Mouse (Mus musculus) kidney, embryonic 15.5 days (tissue): ENCODE results near the gene Pald1. TPM values are rescaled to one million over a fixed set of nuclear protein-coding genes. Genes with fewer than 3 reads are reported as not detected.
A peak's percentile ranks its signal among the peaks of the same experiment; 100 is the strongest.

Source experiments
- ATAC-seq: fragments of 200-750 bp; cut with Nextera tagmentation; replicated peaks from 2 replicates; pipeline ENCODE4 v1.8.0; 2017; ENCODE audit warnings: moderate TSS enrichment; ENCODE audit not compliant: low FRiP score
- H3K27ac ChIP-seq: fragments of 300-500 bp; sonication (generic); 2 replicates; pipeline ENCODE4 v1.5.1; 2015; ENCODE audit warnings: mild to moderate bottlenecking, inconsistent platforms
- H3K27me3 ChIP-seq: fragments of 300-500 bp; sonication (generic); 2 replicates; pipeline ENCODE4 v1.6.1; 2015; ENCODE audit warnings: inconsistent platforms
- H3K36me3 ChIP-seq: fragments of 300-500 bp; sonication (generic); 2 replicates; pipeline ENCODE4 v1.6.1; 2015; ENCODE audit warnings: inconsistent platforms
- H3K4me1 ChIP-seq: fragments of 300-500 bp; sonication (generic); 2 replicates; pipeline ENCODE4 v1.6.1; 2015; ENCODE audit warnings: inconsistent platforms
- H3K4me2 ChIP-seq: fragments of 300-500 bp; sonication (generic); 2 replicates; pipeline ENCODE4 v1.6.1; 2015; ENCODE audit warnings: moderate library complexity, mild to moderate bottlenecking, inconsistent platforms
- H3K4me3 ChIP-seq: fragments of 300-500 bp; sonication (generic); replicated peaks from 2 replicates; pipeline ENCODE4 v1.5.1; 2015; ENCODE audit warnings: mild to moderate bottlenecking, inconsistent platforms
- H3K9ac ChIP-seq: fragments of 300-500 bp; sonication (generic); 2 replicates; pipeline ENCODE4 v1.6.1; 2015; ENCODE audit warnings: mild to moderate bottlenecking, inconsistent platforms
- H3K9me3 ChIP-seq: fragments of 300-500 bp; sonication (generic); replicated peaks from 2 replicates; pipeline ENCODE4 v1.6.1; 2016; ENCODE audit warnings: inconsistent platforms
- WGBS: fragments of 180-500 bp; shearing (Covaris S2); methylation state at CpG from one replicate; pipeline ENCODE4 v1.1.7; 2015; ENCODE audit warnings: mixed read lengths; 5-methylcytosine and 5-hydroxymethylcytosine counted together
- polyA plus RNA-seq: library from polyadenylated mRNA; unstranded; fragments of >200 nt; fragmentation: Nextera tagmentation; extraction: Ambion mirVana; gene quantifications from 2 replicates; pipeline ENCODE4 v1.2.1, GENCODE M21; 2015

Pald1 gene
- polyA plus RNA-seq, 1 experiment from 2014 or later = 37.3 TPM

DNA sequence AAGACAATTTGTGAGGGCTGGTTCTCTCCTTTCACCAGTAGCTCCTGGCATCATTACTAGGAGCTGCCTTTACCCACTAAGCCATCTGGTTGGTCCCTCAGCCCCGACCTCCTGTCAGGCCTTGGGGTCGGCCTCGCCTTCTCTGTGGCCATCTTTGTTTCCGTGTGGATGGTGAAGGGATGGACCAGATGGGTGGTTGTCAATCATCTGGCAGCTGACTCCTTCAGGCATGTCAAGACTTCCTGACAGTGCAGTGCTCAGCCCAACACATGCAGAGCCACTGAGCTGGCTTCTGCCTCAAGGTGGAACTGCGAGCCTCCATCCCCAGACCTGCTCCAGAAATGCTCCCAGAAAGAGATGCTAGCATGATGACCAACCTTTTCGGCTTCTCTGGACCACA lies 18.9 kb downstream of the Pald1 start:
- no peak overlapping the region for H3K4me2 ChIP-seq
- peaks cover 6% of the 10 kb centered on the region; the same call in 1 of the 2 replicates for H3K36me3 ChIP-seq
- H3K4me1 ChIP-seq = peaks cover 35% of the 10 kb centered on the region
- no peak overlapping the region for H3K27ac ChIP-seq
- no peaks in the 10 kb centered on the region for H3K9me3 ChIP-seq
- WGBS = 88% methylated on average over 6 of the region's 6 CpGs
- no peak overlapping the region for H3K4me3 ChIP-seq
- no peak for ATAC-seq
- no peak overlapping the region for H3K9ac ChIP-seq
- no peaks in the 10 kb centered on the region for H3K27me3 ChIP-seq

DNA sequence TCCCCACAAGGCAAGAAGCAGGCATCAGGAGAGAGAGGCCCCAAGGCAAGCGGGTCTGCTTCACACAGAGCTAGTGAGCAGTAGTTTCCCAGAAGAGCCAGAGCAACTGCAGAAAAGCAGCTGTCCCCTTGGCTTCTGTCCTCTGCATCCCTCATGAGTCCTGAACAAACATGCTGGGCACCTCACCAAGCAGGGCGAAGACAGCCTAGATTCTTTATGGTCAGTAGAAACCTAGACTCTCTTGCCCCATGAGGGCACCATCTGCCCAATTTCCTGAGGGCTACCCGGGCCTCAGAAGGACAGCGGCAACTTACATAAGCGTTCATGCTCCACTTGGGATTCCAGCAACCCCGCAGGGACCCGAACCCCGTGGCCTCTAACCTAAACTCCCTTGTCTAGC lies 20.3 kb downstream of the Pald1 start:
- no peak for ATAC-seq
- H3K36me3 ChIP-seq = peaks cover 6% of the 10 kb centered on the region; the same call in 1 of the 2 replicates
- no peak overlapping the region for H3K4me3 ChIP-seq
- H3K27me3 ChIP-seq = no peaks in the 10 kb centered on the region
- H3K4me2 ChIP-seq = no peak overlapping the region
- peaks cover 23% of the 10 kb centered on the region for H3K4me1 ChIP-seq
- WGBS = 69% methylated on average over 8 of the region's 8 CpGs
- H3K27ac ChIP-seq = no peak overlapping the region
- no peak overlapping the region for H3K9ac ChIP-seq
- H3K9me3 ChIP-seq = no peaks in the 10 kb centered on the region

DNA sequence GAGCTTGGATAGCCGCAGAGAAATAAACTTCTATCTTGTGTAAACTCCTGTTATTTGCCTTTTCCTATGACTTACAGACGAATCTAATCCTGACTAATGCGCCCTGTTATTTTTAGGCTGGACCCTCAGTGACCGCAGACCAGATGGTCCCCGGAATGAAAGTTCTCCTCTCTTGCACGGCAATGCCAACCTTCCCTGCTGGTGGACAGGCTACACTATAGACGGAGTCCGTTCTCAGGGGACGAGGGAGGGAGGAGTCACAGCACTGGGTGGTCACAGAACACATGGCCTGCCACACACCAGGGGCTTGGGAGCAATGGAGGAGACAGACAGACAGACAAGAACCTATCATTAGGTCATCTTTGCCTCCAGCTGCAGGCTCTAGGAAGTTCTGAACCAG lies 20.8 kb downstream of the Pald1 start:
- Histone ChIP-seq H3K27ac (no peak overlapping the region), H3K4me1 (peaks cover 25% of the 10 kb centered on the region), H3K9ac (no peak overlapping the region), H3K27me3 (no peaks in the 10 kb centered on the region), H3K36me3 (peaks cover 6% of the 10 kb centered on the region; the same call in 1 of the 2 replicates), H3K4me2 (no peak overlapping the region), H3K9me3 (no peaks in the 10 kb centered on the region), H3K4me3 (no peak overlapping the region)
- WGBS = 80% methylated on average over 9 of the region's 9 CpGs
- ATAC-seq = no peak

DNA sequence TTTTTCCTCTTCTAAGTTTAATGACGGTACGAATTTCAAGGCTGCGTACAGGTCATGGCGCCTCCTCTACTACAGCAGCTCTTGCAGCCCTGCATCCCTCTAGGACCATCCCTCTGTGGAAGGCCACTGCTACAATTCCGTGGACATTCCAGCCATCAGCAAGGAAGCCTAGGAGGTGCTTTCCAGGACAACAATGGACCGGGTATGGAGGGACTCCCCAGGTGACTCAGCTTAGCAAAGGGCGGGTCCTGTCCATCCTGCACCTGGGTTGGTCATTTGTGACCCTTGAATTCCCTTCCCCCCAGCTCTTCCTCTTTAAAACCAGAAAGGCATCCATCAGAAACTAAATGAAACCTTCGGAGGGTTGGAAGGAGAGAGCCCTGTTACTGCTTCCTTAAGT lies 22.7 kb downstream of the Pald1 start:
- Histone ChIP-seq H3K27me3 (no peaks in the 10 kb centered on the region), H3K27ac (no peak overlapping the region), H3K4me1 (peaks cover 25% of the 10 kb centered on the region), H3K9me3 (no peaks in the 10 kb centered on the region), H3K4me2 (no peak overlapping the region), H3K4me3 (no peak overlapping the region), H3K36me3 (peaks cover 10% of the 10 kb centered on the region; the same call in 1 of the 2 replicates), H3K9ac (no peak overlapping the region)
- WGBS = 94% methylated on average over 8 of the region's 8 CpGs
- ATAC-seq = no peak

DNA sequence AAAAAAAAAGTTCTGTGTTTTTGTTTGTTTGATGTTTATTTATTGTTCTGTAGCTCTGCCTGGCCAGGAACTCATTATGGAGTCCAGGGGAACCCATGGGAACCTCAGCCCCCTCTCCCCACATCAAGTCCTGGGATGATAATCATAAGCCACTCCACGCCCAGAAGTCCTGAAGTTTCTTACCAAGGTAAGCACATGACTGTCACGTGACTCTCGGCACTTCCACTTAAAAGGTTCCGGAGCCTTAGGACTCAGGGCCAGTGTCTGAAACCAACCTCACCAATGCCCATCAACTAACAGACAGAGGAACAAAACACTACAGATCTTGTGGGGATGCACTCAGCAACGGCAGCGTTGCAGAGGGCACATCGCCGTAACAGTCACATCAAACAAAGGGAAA lies 23.9 kb downstream of the Pald1 start:
- Histone ChIP-seq H3K27ac (no peak overlapping the region), H3K9ac (no peak overlapping the region), H3K27me3 (no peaks in the 10 kb centered on the region), H3K36me3 (peaks cover 9% of the 10 kb centered on the region; the same call in 1 of the 2 replicates), H3K4me3 (no peak overlapping the region), H3K9me3 (no peaks in the 10 kb centered on the region), H3K4me1 (peaks cover 25% of the 10 kb centered on the region), H3K4me2 (no peak overlapping the region)
- no peak for ATAC-seq
- 78% methylated on average over 8 of the region's 8 CpGs for WGBS

DNA sequence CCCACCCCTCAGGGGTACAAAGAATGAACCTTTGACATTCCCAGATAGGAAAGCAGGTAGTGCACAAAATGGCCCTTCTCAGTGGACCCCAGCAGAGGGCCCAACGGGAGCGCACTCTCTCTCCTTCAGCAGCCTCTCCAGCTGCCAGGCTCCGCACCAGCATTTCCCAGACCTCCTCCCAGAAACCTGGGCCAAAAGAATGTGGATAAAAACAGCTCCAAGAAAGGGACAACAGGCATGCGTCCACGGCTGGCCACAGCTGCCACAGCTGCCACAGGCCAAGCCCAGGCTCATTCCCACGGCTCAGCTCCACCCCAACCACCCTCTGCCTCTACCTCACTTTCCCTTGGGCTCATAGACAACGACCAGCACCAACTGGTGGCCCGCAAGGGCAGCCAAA lies 25.7 kb downstream of the Pald1 start:
- no peaks in the 10 kb centered on the region for H3K9me3 ChIP-seq
- ATAC-seq = no peak
- H3K36me3 ChIP-seq = peaks cover 24% of the 10 kb centered on the region
- no peak overlapping the region for H3K4me3 ChIP-seq
- 0 out of 2 replicates have a peak overlapping the region, but pooled peaks have one; percentile 0 for H3K27ac ChIP-seq
- H3K4me1 ChIP-seq = peaks cover 18% of the 10 kb centered on the region
- no peaks in the 10 kb centered on the region for H3K27me3 ChIP-seq
- WGBS = 51% methylated on average over 8 of the region's 8 CpGs
- H3K9ac ChIP-seq = no peak overlapping the region
- H3K4me2 ChIP-seq = no peak overlapping the region

DNA sequence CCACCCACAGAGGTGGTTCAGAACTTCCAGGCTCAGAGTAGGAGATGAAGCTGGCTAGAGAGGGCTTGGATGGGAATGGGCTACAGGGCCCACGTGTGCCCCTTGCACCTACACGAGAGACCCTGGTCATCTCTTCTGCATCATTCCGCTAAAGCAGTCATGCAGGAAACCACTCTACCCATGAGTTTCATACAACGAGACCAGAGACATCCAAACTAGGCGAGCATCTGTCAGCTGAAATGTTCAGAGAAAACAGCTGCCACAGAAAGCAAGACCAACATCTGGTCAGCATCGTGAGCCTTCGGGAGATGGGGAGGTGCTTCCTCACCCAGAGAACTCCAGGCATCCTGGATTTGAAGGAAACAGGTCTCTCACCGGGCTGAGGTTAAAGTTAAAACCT lies 26.8 kb downstream of the Pald1 start:
- Histone ChIP-seq H3K27me3 (no peaks in the 10 kb centered on the region), H3K4me1 (peaks cover 16% of the 10 kb centered on the region), H3K9me3 (no peaks in the 10 kb centered on the region), H3K27ac (no peak overlapping the region), H3K4me2 (no peak overlapping the region), H3K9ac (no peak overlapping the region), H3K36me3 (peaks cover 35% of the 10 kb centered on the region), H3K4me3 (no peak overlapping the region)
- no peak for ATAC-seq
- WGBS = 86% methylated on average over 8 of the region's 8 CpGs

DNA sequence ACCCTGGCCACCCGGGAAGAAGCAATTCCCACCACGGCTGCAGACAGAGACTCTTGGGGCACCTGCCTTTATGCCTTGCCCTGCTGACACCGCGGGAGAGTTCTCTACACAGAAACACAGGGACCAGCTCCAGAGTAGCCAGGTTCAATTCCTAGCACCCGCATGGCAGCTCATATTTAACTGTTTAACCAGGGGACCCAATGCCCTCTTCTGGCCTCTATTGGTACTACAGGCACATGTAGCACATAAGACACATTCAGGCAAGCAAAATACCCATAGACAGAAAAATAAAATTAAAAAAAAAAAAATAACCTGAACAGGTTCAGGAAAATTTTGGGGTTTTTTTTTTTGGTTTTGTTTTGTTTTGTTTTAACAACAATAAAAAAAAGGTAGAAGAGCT lies 27.2 kb downstream of the Pald1 start:
- Histone ChIP-seq H3K36me3 (peaks cover 40% of the 10 kb centered on the region), H3K4me3 (no peak overlapping the region), H3K4me1 (peaks cover 16% of the 10 kb centered on the region), H3K27me3 (no peaks in the 10 kb centered on the region), H3K9ac (no peak overlapping the region), H3K9me3 (no peaks in the 10 kb centered on the region), H3K27ac (no peak overlapping the region), H3K4me2 (no peak overlapping the region)
- ATAC-seq = no peak
- WGBS = 93% methylated on average over 5 of the region's 5 CpGs

DNA sequence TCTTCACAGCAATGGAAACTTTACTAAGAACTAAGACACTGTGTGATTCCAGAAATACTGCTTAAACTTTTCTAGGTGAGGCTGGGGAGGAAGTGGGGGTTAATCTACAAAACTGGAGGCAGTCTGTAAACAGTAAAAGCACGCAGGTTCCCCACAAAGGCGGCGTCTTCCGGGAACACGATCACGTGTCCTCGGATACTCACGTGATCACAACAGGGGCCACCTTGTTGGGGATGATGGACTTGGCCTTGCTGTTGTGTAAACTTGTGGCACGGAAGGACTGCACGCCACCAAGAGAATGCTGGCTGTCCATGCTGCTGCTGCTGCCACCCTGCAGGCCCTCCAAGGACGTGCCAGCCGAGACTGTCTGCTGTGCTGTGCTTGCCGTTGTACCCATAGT lies 27.7 kb downstream of the Pald1 start:
- WGBS = 96% methylated on average over 13 of the region's 13 CpGs
- no peak for ATAC-seq

DNA sequence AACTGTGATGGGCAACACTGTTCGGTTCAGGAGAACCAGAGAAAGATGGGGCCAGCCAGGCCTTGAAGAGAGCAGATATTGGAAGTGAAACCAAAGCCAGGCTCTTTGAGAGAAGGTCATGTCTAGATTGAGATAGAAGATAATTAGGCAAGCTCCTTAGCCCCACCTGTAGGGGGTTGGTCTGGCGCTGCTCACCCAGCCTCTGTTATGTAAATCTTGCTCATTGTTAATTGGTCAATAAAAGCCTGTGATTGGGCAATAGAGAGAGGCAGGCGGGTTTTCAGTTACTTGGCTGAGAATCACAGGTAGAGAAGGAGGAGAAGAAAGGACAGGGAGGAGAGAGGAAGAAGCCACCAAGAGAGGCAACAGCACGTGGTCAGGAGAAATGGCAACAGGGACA lies 32.1 kb downstream of the Pald1 start:
- H3K9ac ChIP-seq = no peak overlapping the region
- 0 out of 2 replicates have a peak, but pooled peaks cover 3% of the 10 kb centered on the region for H3K9me3 ChIP-seq
- H3K4me3 ChIP-seq = no peak overlapping the region
- no peak overlapping the region for H3K27ac ChIP-seq
- H3K36me3 ChIP-seq = peaks cover 77% of the 10 kb centered on the region
- peaks cover 13% of the 10 kb centered on the region for H3K4me1 ChIP-seq
- no peak for ATAC-seq
- no peak overlapping the region for H3K4me2 ChIP-seq
- no peaks in the 10 kb centered on the region for H3K27me3 ChIP-seq
- WGBS = 64% methylated on average over 4 of the region's 4 CpGs

More for the DNA sequence above, 27.7 kb downstream of the Pald1 start:
- Histone ChIP-seq H3K36me3 (peaks cover 44% of the 10 kb centered on the region), H3K9me3 (no peaks in the 10 kb centered on the region), H3K4me1 (peaks cover 16% of the 10 kb centered on the region), H3K9ac (no peak overlapping the region), H3K4me2 (no peak overlapping the region), H3K4me3 (no peak overlapping the region), H3K27me3 (no peaks in the 10 kb centered on the region), H3K27ac (no peak overlapping the region)

DNA sequence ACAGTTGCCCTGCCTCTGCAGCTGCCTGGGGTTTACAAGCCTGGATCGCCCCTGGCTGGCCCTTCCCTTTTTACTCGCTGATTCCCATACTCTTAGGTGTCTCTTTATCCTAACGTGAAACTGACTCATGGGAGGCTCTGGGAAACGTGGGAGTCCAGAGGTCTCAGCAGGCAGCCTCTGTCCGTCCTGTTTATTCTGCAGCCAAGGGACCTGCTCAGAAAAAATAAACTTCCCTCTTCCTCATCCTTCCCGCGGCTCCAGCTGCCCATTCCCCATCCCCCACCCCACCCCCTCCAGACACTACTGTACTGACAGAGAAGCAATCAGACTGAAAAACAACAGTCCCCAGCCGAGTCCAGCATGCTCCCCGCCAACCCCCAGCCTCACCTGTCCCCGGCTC lies 37.0 kb downstream of the Pald1 start:
- ATAC-seq = no peak

DNA sequence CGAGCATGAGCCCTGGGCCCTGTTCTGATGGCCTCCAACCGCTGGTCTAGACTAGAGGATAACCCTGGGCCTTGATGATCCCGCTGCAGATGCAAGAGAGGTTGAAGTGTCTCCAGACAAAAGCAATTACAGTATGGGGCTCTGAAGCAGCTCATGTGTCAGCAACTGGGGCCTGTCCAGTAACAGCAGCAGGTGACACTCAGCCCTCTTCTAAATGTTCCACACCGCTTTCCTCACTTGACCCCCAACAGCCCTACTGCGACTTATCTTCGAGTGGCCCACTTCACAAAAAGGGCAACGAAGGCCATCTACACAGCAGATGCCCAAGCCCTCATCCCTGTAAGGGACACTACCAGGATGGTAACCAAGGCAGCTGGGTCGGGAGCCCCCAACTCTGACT lies 38.2 kb downstream of the Pald1 start:
- 0 out of 2 replicates have a peak, but pooled peaks cover 3% of the 10 kb centered on the region for H3K9me3 ChIP-seq
- H3K27ac ChIP-seq = no peak overlapping the region
- ATAC-seq = no peak
- no peaks in the 10 kb centered on the region for H3K27me3 ChIP-seq
- H3K4me1 ChIP-seq = peaks cover 18% of the 10 kb centered on the region
- no peak overlapping the region for H3K9ac ChIP-seq
- WGBS = 84% methylated on average over 8 of the region's 8 CpGs
- peaks cover 50% of the 10 kb centered on the region for H3K36me3 ChIP-seq
- H3K4me3 ChIP-seq = no peak overlapping the region
- no peak overlapping the region for H3K4me2 ChIP-seq

More for the DNA sequence above, 37.0 kb downstream of the Pald1 start:
- WGBS = 11% methylated on average over 10 of the region's 10 CpGs
- Histone ChIP-seq H3K27ac (peak overlapping the region; percentile 47; the same call in 1 of the 2 replicates), H3K4me1 (peaks cover 18% of the 10 kb centered on the region), H3K4me2 (no peak overlapping the region), H3K36me3 (peaks cover 52% of the 10 kb centered on the region), H3K27me3 (no peaks in the 10 kb centered on the region), H3K4me3 (no peak overlapping the region), H3K9ac (no peak overlapping the region), H3K9me3 (0 out of 2 replicates have a peak, but pooled peaks cover 3% of the 10 kb centered on the region)

DNA sequence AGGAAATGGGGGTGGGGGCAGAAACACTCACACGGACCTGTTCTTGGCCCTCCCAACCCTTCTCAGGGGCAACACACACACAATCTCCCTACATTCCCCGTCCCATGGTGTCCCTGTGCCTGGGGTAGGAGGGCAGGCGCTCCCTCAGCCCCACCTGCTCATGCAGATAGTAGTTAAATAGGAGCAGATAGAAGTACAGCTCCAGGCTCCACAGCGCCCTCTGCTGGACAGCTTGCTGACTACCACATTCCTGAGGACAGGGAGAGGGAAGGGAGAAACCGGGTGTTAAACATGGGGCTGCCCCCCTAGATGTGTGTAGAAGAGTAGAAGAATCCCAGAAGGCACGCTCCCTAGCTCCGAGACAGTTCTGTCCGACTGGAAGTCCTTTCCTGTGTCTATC lies 39.4 kb downstream of the Pald1 start:
- Histone ChIP-seq H3K27ac (no peak overlapping the region), H3K4me1 (peaks cover 18% of the 10 kb centered on the region), H3K36me3 (peaks cover 50% of the 10 kb centered on the region), H3K9me3 (no peaks in the 10 kb centered on the region), H3K4me3 (no peak overlapping the region), H3K27me3 (no peaks in the 10 kb centered on the region), H3K4me2 (no peak overlapping the region), H3K9ac (no peak overlapping the region)
- ATAC-seq = no peak
- 68% methylated on average over 8 of the region's 8 CpGs for WGBS
